Mouse (Mus musculus): ENCODE data around the gene Larp4. TPM values are rescaled to one million over a fixed set of nuclear protein-coding genes. Genes with fewer than 3 reads are reported as not detected.

Gene Larp4
- total and polyA plus RNA-seq, 2 experiments: 32.7 to 40.5 TPM

DNA sequence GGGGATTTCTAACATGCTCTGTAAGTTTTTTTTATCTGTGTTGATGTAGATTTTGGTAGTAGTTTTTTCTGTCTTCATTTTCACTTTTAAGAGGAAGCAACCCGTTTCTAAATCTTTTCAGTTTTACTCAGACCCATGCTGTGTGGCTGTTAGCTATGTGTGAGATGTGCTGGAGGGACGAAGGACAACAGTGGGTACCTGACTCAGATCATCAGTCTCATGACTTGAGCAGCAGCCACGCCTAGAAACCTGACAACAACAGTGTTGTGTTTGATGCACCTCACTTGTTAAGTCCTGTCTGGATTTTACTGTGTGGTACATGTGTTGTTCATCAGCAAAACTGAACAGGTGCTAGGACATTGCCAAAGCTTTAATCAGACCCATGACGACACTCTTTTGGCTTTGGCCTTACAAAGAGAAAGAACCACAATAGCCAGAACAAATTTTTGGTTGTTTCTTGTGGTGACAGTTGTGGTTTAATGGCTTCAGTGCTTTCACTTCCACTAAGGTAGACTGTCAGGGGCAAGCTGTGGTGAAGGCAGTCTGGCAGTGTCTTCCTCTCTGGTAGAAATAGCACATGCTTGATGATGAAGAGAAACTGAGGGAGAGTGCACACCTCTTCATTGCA lies 90.8 kb downstream of the Larp4 start:
- Histone ChIP-seq H3K9ac (ENCODE audit: low read depth, low read length) (no peak overlapping the region), H3K27me3 (ENCODE audit: control insufficient read depth, insufficient read depth, low read length) (no peaks in the 10 kb centered on the region), H3K36me3 (ENCODE audit: control insufficient read depth, insufficient read depth, low read length) (no peaks in the 10 kb centered on the region), H3K4me3 (ENCODE audit: insufficient read depth, low read depth, low read length) (no peak overlapping the region), H3K4me1 (ENCODE audit: control insufficient read depth, insufficient read depth, low read length) (peaks cover 5% of the 10 kb centered on the region; the same call in 1 of the 2 replicates), H3K79me2 (ENCODE audit: control insufficient read depth, insufficient read depth, low read length) (peaks cover 30% of the 10 kb centered on the region), H3K27ac (replicated peaks; ENCODE audit: insufficient read depth, low read depth, low read length) (no peak overlapping the region; the same call in 1 of the 2 replicates)
- TF ChIP-seq POLR2A (IDR thresholded peaks at IDR 0.05; ENCODE audit: extremely low read depth, insufficient read depth, low read length) (no peak), CTCF (IDR thresholded peaks at IDR 0.05; ENCODE audit: low read depth, low read length) (no peak)
- DNase-seq (ENCODE audit: extremely low read depth, low read depth, low spot score): no peak
- 85% methylated on average over 4 of the region's 4 CpGs for WGBS

- no peak for DNase-seq (ENCODE audit: extremely low read depth, low read depth, low spot score)
- Histone ChIP-seq H3K27me3 (ENCODE audit: control insufficient read depth, insufficient read depth, low read length) (no peaks in the 10 kb centered on the region), H3K9ac (ENCODE audit: low read depth, low read length) (no peak overlapping the region), H3K4me3 (ENCODE audit: insufficient read depth, low read depth, low read length) (no peak overlapping the region), H3K27ac (replicated peaks; ENCODE audit: insufficient read depth, low read depth, low read length) (no peak overlapping the region), H3K79me2 (ENCODE audit: control insufficient read depth, insufficient read depth, low read length) (peaks cover 31% of the 10 kb centered on the region), H3K4me1 (ENCODE audit: control insufficient read depth, insufficient read depth, low read length) (peaks cover 5% of the 10 kb centered on the region), H3K36me3 (ENCODE audit: control insufficient read depth, insufficient read depth, low read length) (no peaks in the 10 kb centered on the region)
- TF ChIP-seq POLR2A (IDR thresholded peaks at IDR 0.05; ENCODE audit: extremely low read depth, insufficient read depth, low read length) (no peak), CTCF (IDR thresholded peaks at IDR 0.05; ENCODE audit: low read depth, low read length) (no peak)
- WGBS: 96% methylated on average over 3 of the region's 3 CpGs
Observed at GRCm38 (mm10) chr15:100061377-100061776, 91.5 kb downstream of the Larp4 start.

DNA sequence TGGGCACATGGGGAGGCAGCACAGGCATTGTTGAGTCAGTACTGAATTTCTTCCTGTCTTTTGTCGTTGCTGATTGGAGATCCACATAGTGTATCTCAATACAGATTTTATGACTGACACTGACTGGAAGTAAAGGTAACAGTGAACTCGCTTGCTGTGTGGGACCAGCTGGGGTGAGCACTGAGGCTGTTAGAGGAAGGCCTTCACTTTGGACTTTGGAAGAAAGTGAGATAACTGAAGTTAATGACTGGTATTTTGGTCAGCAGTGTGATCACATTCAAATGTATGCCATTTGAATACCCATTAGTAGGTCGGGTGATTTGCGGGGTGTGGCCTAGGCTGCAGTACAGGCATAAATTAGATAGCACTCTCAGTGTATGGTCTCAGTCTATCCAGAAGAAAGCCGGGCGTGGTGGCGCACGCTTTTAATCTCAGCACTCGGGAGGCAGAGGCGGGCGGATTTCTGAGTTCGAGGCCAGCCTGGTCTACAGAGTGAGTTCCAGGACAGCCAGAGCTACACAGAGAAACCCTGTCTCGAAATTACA lies 93.4 kb downstream of the Larp4 start:
- no peak overlapping the region for H3K9ac ChIP-seq (ENCODE audit: low read depth, low read length)
- H3K27me3 ChIP-seq (ENCODE audit: control insufficient read depth, insufficient read depth, low read length): no peaks in the 10 kb centered on the region
- 86% methylated on average over 13 of the region's 13 CpGs for WGBS
- H3K4me3 ChIP-seq (ENCODE audit: insufficient read depth, low read depth, low read length): no peak overlapping the region
- no peaks in the 10 kb centered on the region for H3K36me3 ChIP-seq (ENCODE audit: control insufficient read depth, insufficient read depth, low read length)
- TF ChIP-seq POLR2A (IDR thresholded peaks at IDR 0.05; ENCODE audit: extremely low read depth, insufficient read depth, low read length) (no peak), CTCF (IDR thresholded peaks at IDR 0.05; ENCODE audit: low read depth, low read length) (no peak)
- peaks cover 30% of the 10 kb centered on the region for H3K79me2 ChIP-seq (ENCODE audit: control insufficient read depth, insufficient read depth, low read length)
- DNase-seq (ENCODE audit: extremely low read depth, low read depth, low spot score): no peak
- no peak overlapping the region for H3K27ac ChIP-seq (replicated peaks; ENCODE audit: insufficient read depth, low read depth, low read length)
- H3K4me1 ChIP-seq (ENCODE audit: control insufficient read depth, insufficient read depth, low read length): peaks cover 7% of the 10 kb centered on the region

Other genes starting within 250 kb of the Larp4 start
- gene Cox14, start 244.4 kb upstream of the Larp4 start, total RNA-seq (2014; rRNA removed): 58.6 and 70.0 TPM in 2 replicates
- 115 and 117 TPM in 2 replicates for gene Cox14, start 244.4 kb upstream of the Larp4 start, polyA plus RNA-seq (2012; rRNA removed)
- gene Cers5, start 197.2 kb upstream of the Larp4 start, total RNA-seq (2014; rRNA removed): 3.2 and 3.8 TPM in 2 replicates
- 1.7 and 2.0 TPM in 2 replicates for gene Cers5, start 197.2 kb upstream of the Larp4 start, polyA plus RNA-seq (2012; rRNA removed)
- gene Lima1, start 94.6 kb upstream of the Larp4 start, total RNA-seq (2014; rRNA removed): 28.9 and 32.7 TPM in 2 replicates
- gene Lima1, start 94.6 kb upstream of the Larp4 start, polyA plus RNA-seq (2012; rRNA removed): 11.2 and 16.0 TPM in 2 replicates
- not detected in 2 replicates for gene Fam186a, start 3.0 kb upstream of the Larp4 start, total RNA-seq (2014; rRNA removed)
- not detected in 2 replicates for gene Fam186a, start 3.0 kb upstream of the Larp4 start, polyA plus RNA-seq (2012; rRNA removed)
- 3.1 and 5.3 TPM in 2 replicates for gene Dip2b, start 68.6 kb downstream of the Larp4 start, total RNA-seq (2014; rRNA removed)
- gene Dip2b, start 68.6 kb downstream of the Larp4 start, polyA plus RNA-seq (2012; rRNA removed): 2.0 TPM in 2 replicates

Data from liver, adult 2 months (tissue).